Mouse (Mus musculus): ENCODE data around the gene Gjb3.

DNA sequence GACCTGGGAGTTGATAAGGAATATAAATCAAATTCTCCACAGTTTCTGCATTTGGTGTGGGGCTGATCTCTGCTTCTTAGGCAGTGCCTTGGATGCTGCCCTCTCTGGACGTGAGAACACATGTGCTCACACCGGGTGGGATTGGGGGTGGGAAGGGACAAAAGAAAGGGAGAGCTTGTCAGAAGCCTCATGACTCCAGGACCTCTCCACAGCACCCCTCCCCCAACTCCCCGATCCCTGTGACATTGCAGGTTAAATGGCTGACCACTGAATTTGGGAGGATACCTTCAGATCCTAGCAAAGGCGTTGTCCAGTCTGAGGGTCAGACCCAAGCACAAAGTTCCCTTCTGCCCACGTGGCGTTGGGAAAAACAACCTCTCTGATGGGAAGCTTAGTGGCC, 33.8 kb upstream of the Gjb3 start:
- no peak for TF ChIP-seq GATA1 (IDR thresholded peaks at IDR 0.05; ENCODE audit: borderline replicate concordance, low read length)
- TF ChIP-seq FLI1 (IDR thresholded peaks at IDR 0.05; ENCODE audit: low read length) = no peak

All from megakaryocyte, embryonic 14.5 days (primary cell).